Mouse (Mus musculus): ENCODE results near the gene Clba1. TPM values are rescaled to one million over a fixed set of nuclear protein-coding genes. Genes with fewer than 3 reads are reported as not detected.
"Not testable (repeated sequence)": the region's sequence is repeated elsewhere in the genome, so short reads cannot be mapped to it uniquely, and the experiment has no call there.

Clba1 gene
- polyA plus RNA-seq, 1 experiment = 13.3 TPM

GRCm38 (mm10) chr12:112840209-112841086, 31.7 kb downstream of the Clba1 start:
- no peaks in the 10 kb centered on the region for H3K4me1 ChIP-seq (ENCODE audit: control insufficient read depth, insufficient read depth, low read length)
- TF ChIP-seq CTCF (IDR thresholded peaks at IDR 0.05; ENCODE audit: extremely low read depth, insufficient read depth, low read length) = no peak
- TF ChIP-seq POLR2A (IDR thresholded peaks at IDR 0.05; ENCODE audit: extremely low read depth, insufficient read depth, low read length) = no peak
- H3K4me3 ChIP-seq (ENCODE audit: insufficient read depth, low read length) = no peak overlapping the region
- H3K27ac ChIP-seq (ENCODE audit: insufficient read depth, low read length) = 0 out of 2 replicates have a peak overlapping the region, but pooled peaks have one; percentile 6

GRCm38 (mm10) chr12:112841338-112841892, 32.7 kb downstream of the Clba1 start:
- not testable (repeated sequence) for H3K27ac ChIP-seq (ENCODE audit: insufficient read depth, low read length); H3K4me3 ChIP-seq (ENCODE audit: insufficient read depth, low read length); H3K4me1 ChIP-seq (ENCODE audit: control insufficient read depth, insufficient read depth, low read length)

- not testable (repeated sequence) for H3K4me1 ChIP-seq (ENCODE audit: control insufficient read depth, insufficient read depth, low read length); H3K27ac ChIP-seq (ENCODE audit: insufficient read depth, low read length); H3K4me3 ChIP-seq (ENCODE audit: insufficient read depth, low read length)
Observed at GRCm38 (mm10) chr12:112842128-112842527, 33.4 kb downstream of the Clba1 start.

- H3K4me3 ChIP-seq (ENCODE audit: insufficient read depth, low read length) = no peak overlapping the region
- TF ChIP-seq POLR2A (IDR thresholded peaks at IDR 0.05; ENCODE audit: extremely low read depth, insufficient read depth, low read length) = no peak
- TF ChIP-seq CTCF (IDR thresholded peaks at IDR 0.05; ENCODE audit: extremely low read depth, insufficient read depth, low read length) = peak; percentile 98
- H3K4me1 ChIP-seq (ENCODE audit: control insufficient read depth, insufficient read depth, low read length) = no peaks in the 10 kb centered on the region
Observed at GRCm38 (mm10) chr12:112843803-112844202, 35.1 kb downstream of the Clba1 start.

GRCm38 (mm10) chr12:112847880-112848279, 39.1 kb downstream of the Clba1 start:
- H3K4me1 ChIP-seq (ENCODE audit: control insufficient read depth, insufficient read depth, low read length) = peaks cover 1% of the 10 kb centered on the region; the same call in 1 of the 2 replicates
- no peak overlapping the region for H3K4me3 ChIP-seq (ENCODE audit: insufficient read depth, low read length)
- H3K27ac ChIP-seq (ENCODE audit: insufficient read depth, low read length) = no peak overlapping the region
- TF ChIP-seq POLR2A (IDR thresholded peaks at IDR 0.05; ENCODE audit: extremely low read depth, insufficient read depth, low read length) (no peak), CTCF (IDR thresholded peaks at IDR 0.05; ENCODE audit: extremely low read depth, insufficient read depth, low read length) (no peak)

More at GRCm38 (mm10) chr12:112843803-112844202, 35.1 kb downstream of the Clba1 start:
- H3K27ac ChIP-seq (ENCODE audit: insufficient read depth, low read length) = no peak overlapping the region

GRCm38 (mm10) chr12:112849235-112850022, 40.7 kb downstream of the Clba1 start:
- Histone ChIP-seq H3K4me1 (ENCODE audit: control insufficient read depth, insufficient read depth, low read length) (peaks cover 4% of the 10 kb centered on the region), H3K27ac (ENCODE audit: insufficient read depth, low read length) (no peak overlapping the region), H3K4me3 (ENCODE audit: insufficient read depth, low read length) (no peak overlapping the region)
- TF ChIP-seq CTCF (IDR thresholded peaks at IDR 0.05; ENCODE audit: extremely low read depth, insufficient read depth, low read length) (no peak), POLR2A (IDR thresholded peaks at IDR 0.05; ENCODE audit: extremely low read depth, insufficient read depth, low read length) (no peak)

- Histone ChIP-seq H3K27ac (ENCODE audit: insufficient read depth, low read length) (no peak overlapping the region), H3K4me3 (ENCODE audit: insufficient read depth, low read length) (no peak overlapping the region)
- no peak for TF ChIP-seq POLR2A (IDR thresholded peaks at IDR 0.05; ENCODE audit: extremely low read depth, insufficient read depth, low read length)
- no peak for TF ChIP-seq CTCF (IDR thresholded peaks at IDR 0.05; ENCODE audit: extremely low read depth, insufficient read depth, low read length)
Observed at GRCm38 (mm10) chr12:112850344-112850743, 41.6 kb downstream of the Clba1 start.

GRCm38 (mm10) chr12:112851116-112851515, 42.4 kb downstream of the Clba1 start:
- H3K4me1 ChIP-seq (ENCODE audit: control insufficient read depth, insufficient read depth, low read length) = peaks cover 4% of the 10 kb centered on the region
- no peak overlapping the region for H3K27ac ChIP-seq (ENCODE audit: insufficient read depth, low read length)
- H3K4me3 ChIP-seq (ENCODE audit: insufficient read depth, low read length) = no peak overlapping the region
- TF ChIP-seq POLR2A (IDR thresholded peaks at IDR 0.05; ENCODE audit: extremely low read depth, insufficient read depth, low read length) = no peak
- TF ChIP-seq CTCF (IDR thresholded peaks at IDR 0.05; ENCODE audit: extremely low read depth, insufficient read depth, low read length) = no peak

More at GRCm38 (mm10) chr12:112850344-112850743, 41.6 kb downstream of the Clba1 start:
- peaks cover 4% of the 10 kb centered on the region for H3K4me1 ChIP-seq (ENCODE audit: control insufficient read depth, insufficient read depth, low read length)

GRCm38 (mm10) chr12:112853050-112853729, 44.5 kb downstream of the Clba1 start:
- H3K4me1 ChIP-seq (ENCODE audit: control insufficient read depth, insufficient read depth, low read length) = peaks cover 4% of the 10 kb centered on the region
- TF ChIP-seq CTCF (IDR thresholded peaks at IDR 0.05; ENCODE audit: extremely low read depth, insufficient read depth, low read length) (no peak), POLR2A (IDR thresholded peaks at IDR 0.05; ENCODE audit: extremely low read depth, insufficient read depth, low read length) (no peak)
- H3K4me3 ChIP-seq (ENCODE audit: insufficient read depth, low read length) = no peak overlapping the region
- no peak overlapping the region for H3K27ac ChIP-seq (ENCODE audit: insufficient read depth, low read length)

Measured in cortical plate, adult 2 months (tissue).